Mouse (Mus musculus): ENCODE results near the gene Casd1. TPM values are rescaled to one million over a fixed set of nuclear protein-coding genes. Genes with fewer than 3 reads are reported as not detected.
"Not testable (repeated sequence)": the region's sequence is repeated elsewhere in the genome, so short reads cannot be mapped to it uniquely, and the experiment has no call there.

Gene Casd1
- polyA plus RNA-seq, 1 experiment from 2014 or later = 31.4 TPM

- no peak overlapping the region for H3K27ac ChIP-seq (ENCODE audit: low read depth)
- WGBS = 92% methylated on average over 4 of the region's 4 CpGs
- DNase-seq (ENCODE audit: low spot score) = no peak
These were observed 32.5 kb downstream of the Casd1 start for GRCm38 (mm10) chr6:4633189-4633588.

GRCm38 (mm10) chr6:4634804-4635203 lies 34.2 kb downstream of the Casd1 start:
- H3K9me3 ChIP-seq (ENCODE audit: control insufficient read depth, low read length) = no peaks in the 10 kb centered on the region
- no peak overlapping the region for H3K27ac ChIP-seq (ENCODE audit: low read depth)
- no peak overlapping the region for H3K9ac ChIP-seq (ENCODE audit: low read length)
- DNase-seq (ENCODE audit: low spot score) (no peak), ATAC-seq (replicated peaks; ENCODE audit: low FRiP score, low TSS enrichment, low read depth) (no peak)
- H3K4me3 ChIP-seq (ENCODE audit: low read depth, low read length) = no peak overlapping the region
- WGBS = 21% methylated on average over 1 of the region's 1 CpGs
- no peaks in the 10 kb centered on the region for H3K4me1 ChIP-seq (replicated peaks; ENCODE audit: control insufficient read depth, insufficient read depth, low read length)
- no peaks in the 10 kb centered on the region for H3K27me3 ChIP-seq (replicated peaks; ENCODE audit: control insufficient read depth, insufficient read depth, low read length)
- no peak overlapping the region for H3K4me2 ChIP-seq (ENCODE audit: low read length)
- peaks cover 33% of the 10 kb centered on the region for H3K36me3 ChIP-seq (ENCODE audit: control insufficient read depth, insufficient read depth, low read length)

More at GRCm38 (mm10) chr6:4633189-4633588, 32.5 kb downstream of the Casd1 start:
- H3K4me2 ChIP-seq (ENCODE audit: low read length) = no peak overlapping the region
- no peak for ATAC-seq (replicated peaks; ENCODE audit: low FRiP score, low TSS enrichment, low read depth)
- H3K27me3 ChIP-seq (replicated peaks; ENCODE audit: control insufficient read depth, insufficient read depth, low read length) = no peaks in the 10 kb centered on the region
- H3K4me1 ChIP-seq (replicated peaks; ENCODE audit: control insufficient read depth, insufficient read depth, low read length) = no peaks in the 10 kb centered on the region
- H3K36me3 ChIP-seq (ENCODE audit: control insufficient read depth, insufficient read depth, low read length) = peaks cover 37% of the 10 kb centered on the region
- H3K9me3 ChIP-seq (ENCODE audit: control insufficient read depth, low read length) = no peaks in the 10 kb centered on the region
- no peak overlapping the region for H3K4me3 ChIP-seq (ENCODE audit: low read depth, low read length)
- no peak overlapping the region for H3K9ac ChIP-seq (ENCODE audit: low read length)

- H3K9ac ChIP-seq (ENCODE audit: low read length) = no peak overlapping the region
- DNase-seq (ENCODE audit: low spot score) (no peak), ATAC-seq (replicated peaks; ENCODE audit: low FRiP score, low TSS enrichment, low read depth) (no peak)
- H3K36me3 ChIP-seq (ENCODE audit: control insufficient read depth, insufficient read depth, low read length) = peaks cover 27% of the 10 kb centered on the region
- no peaks in the 10 kb centered on the region for H3K9me3 ChIP-seq (ENCODE audit: control insufficient read depth, low read length)
- H3K4me3 ChIP-seq (ENCODE audit: low read depth, low read length) = no peak overlapping the region
- no peak overlapping the region for H3K4me2 ChIP-seq (ENCODE audit: low read length)
- H3K4me1 ChIP-seq (replicated peaks; ENCODE audit: control insufficient read depth, insufficient read depth, low read length) = 0 out of 2 replicates have a peak, but pooled peaks cover 6% of the 10 kb centered on the region
- H3K27me3 ChIP-seq (replicated peaks; ENCODE audit: control insufficient read depth, insufficient read depth, low read length) = no peaks in the 10 kb centered on the region
- no peak overlapping the region for H3K27ac ChIP-seq (ENCODE audit: low read depth)
- WGBS = 63% methylated on average over 7 of the region's 7 CpGs
These were observed 41.4 kb downstream of the Casd1 start for GRCm38 (mm10) chr6:4642068-4642467.

GRCm38 (mm10) chr6:4647351-4647750 lies 46.7 kb downstream of the Casd1 start:
- no peak overlapping the region for H3K4me3 ChIP-seq (ENCODE audit: low read depth, low read length)
- 0 out of 2 replicates have a peak, but pooled peaks cover 5% of the 10 kb centered on the region for H3K4me1 ChIP-seq (replicated peaks; ENCODE audit: control insufficient read depth, insufficient read depth, low read length)
- H3K27me3 ChIP-seq (replicated peaks; ENCODE audit: control insufficient read depth, insufficient read depth, low read length) = no peaks in the 10 kb centered on the region
- no peak for DNase-seq (ENCODE audit: low spot score)
- H3K27ac ChIP-seq (ENCODE audit: low read depth) = no peak overlapping the region
- H3K9ac ChIP-seq (ENCODE audit: low read length) = no peak overlapping the region
- H3K4me2 ChIP-seq (ENCODE audit: low read length) = no peak overlapping the region
- no peak for ATAC-seq (replicated peaks; ENCODE audit: low FRiP score, low TSS enrichment, low read depth)
- 67% methylated on average over 3 of the region's 3 CpGs for WGBS
- H3K9me3 ChIP-seq (ENCODE audit: control insufficient read depth, low read length) = no peaks in the 10 kb centered on the region
- H3K36me3 ChIP-seq (ENCODE audit: control insufficient read depth, insufficient read depth, low read length) = peaks cover 1% of the 10 kb centered on the region; the same call in 1 of the 2 replicates

GRCm38 (mm10) chr6:4652596-4653134 lies 52.0 kb downstream of the Casd1 start:
- 83% methylated on average over 8 of the region's 8 CpGs for WGBS
- no peak overlapping the region for H3K4me3 ChIP-seq (ENCODE audit: low read depth, low read length)
- no peak for ATAC-seq (replicated peaks; ENCODE audit: low FRiP score, low TSS enrichment, low read depth)
- no peak overlapping the region for H3K27ac ChIP-seq (ENCODE audit: low read depth)
- H3K36me3 ChIP-seq (ENCODE audit: control insufficient read depth, insufficient read depth, low read length) = no peaks in the 10 kb centered on the region
- H3K9ac ChIP-seq (ENCODE audit: low read length) = no peak overlapping the region
- no peaks in the 10 kb centered on the region for H3K9me3 ChIP-seq (ENCODE audit: control insufficient read depth, low read length)
- H3K4me1 ChIP-seq (replicated peaks; ENCODE audit: control insufficient read depth, insufficient read depth, low read length) = no peaks in the 10 kb centered on the region
- DNase-seq (ENCODE audit: low spot score) = no peak
- no peaks in the 10 kb centered on the region for H3K27me3 ChIP-seq (replicated peaks; ENCODE audit: control insufficient read depth, insufficient read depth, low read length)
- no peak overlapping the region for H3K4me2 ChIP-seq (ENCODE audit: low read length)

- H3K27ac ChIP-seq (ENCODE audit: low read depth); DNase-seq (ENCODE audit: low spot score); H3K4me2 ChIP-seq (ENCODE audit: low read length); H3K4me3 ChIP-seq (ENCODE audit: low read depth, low read length); H3K9ac ChIP-seq (ENCODE audit: low read length); H3K27me3 ChIP-seq (replicated peaks; ENCODE audit: control insufficient read depth, insufficient read depth, low read length); ATAC-seq (replicated peaks; ENCODE audit: low FRiP score, low TSS enrichment, low read depth); H3K4me1 ChIP-seq (replicated peaks; ENCODE audit: control insufficient read depth, insufficient read depth, low read length); H3K36me3 ChIP-seq (ENCODE audit: control insufficient read depth, insufficient read depth, low read length); H3K9me3 ChIP-seq (ENCODE audit: control insufficient read depth, low read length): not testable (repeated sequence)
- WGBS = 97% methylated on average over 12 of the region's 12 CpGs
These were observed 53.1 kb downstream of the Casd1 start for GRCm38 (mm10) chr6:4653741-4654140.

GRCm38 (mm10) chr6:4655466-4655865 lies 54.8 kb downstream of the Casd1 start:
- H3K27me3 ChIP-seq (replicated peaks; ENCODE audit: control insufficient read depth, insufficient read depth, low read length) = no peaks in the 10 kb centered on the region
- H3K4me2 ChIP-seq (ENCODE audit: low read length) = no peak overlapping the region
- H3K4me1 ChIP-seq (replicated peaks; ENCODE audit: control insufficient read depth, insufficient read depth, low read length) = no peaks in the 10 kb centered on the region
- no peak overlapping the region for H3K4me3 ChIP-seq (ENCODE audit: low read depth, low read length)
- 45% methylated on average over 5 of the region's 5 CpGs for WGBS
- no peak for ATAC-seq (replicated peaks; ENCODE audit: low FRiP score, low TSS enrichment, low read depth)
- no peak overlapping the region for H3K27ac ChIP-seq (ENCODE audit: low read depth)
- H3K9ac ChIP-seq (ENCODE audit: low read length) = no peak overlapping the region
- no peaks in the 10 kb centered on the region for H3K9me3 ChIP-seq (ENCODE audit: control insufficient read depth, low read length)
- DNase-seq (ENCODE audit: low spot score) = no peak
- no peaks in the 10 kb centered on the region for H3K36me3 ChIP-seq (ENCODE audit: control insufficient read depth, insufficient read depth, low read length)

GRCm38 (mm10) chr6:4655924-4656323 lies 55.3 kb downstream of the Casd1 start:
- no peak overlapping the region for H3K9ac ChIP-seq (ENCODE audit: low read length)
- no peak overlapping the region for H3K27ac ChIP-seq (ENCODE audit: low read depth)
- no peak overlapping the region for H3K4me3 ChIP-seq (ENCODE audit: low read depth, low read length)
- no peak overlapping the region for H3K4me2 ChIP-seq (ENCODE audit: low read length)
- WGBS = 85% methylated on average over 4 of the region's 4 CpGs
- H3K36me3 ChIP-seq (ENCODE audit: control insufficient read depth, insufficient read depth, low read length) = no peaks in the 10 kb centered on the region
- no peaks in the 10 kb centered on the region for H3K4me1 ChIP-seq (replicated peaks; ENCODE audit: control insufficient read depth, insufficient read depth, low read length)
- ATAC-seq (replicated peaks; ENCODE audit: low FRiP score, low TSS enrichment, low read depth) (no peak), DNase-seq (ENCODE audit: low spot score) (no peak)
- no peaks in the 10 kb centered on the region for H3K27me3 ChIP-seq (replicated peaks; ENCODE audit: control insufficient read depth, insufficient read depth, low read length)
- no peaks in the 10 kb centered on the region for H3K9me3 ChIP-seq (ENCODE audit: control insufficient read depth, low read length)

GRCm38 (mm10) chr6:4658861-4659260 lies 58.2 kb downstream of the Casd1 start:
- no peak overlapping the region for H3K4me3 ChIP-seq (ENCODE audit: low read depth, low read length)
- H3K9ac ChIP-seq (ENCODE audit: low read length) = no peak overlapping the region
- H3K4me2 ChIP-seq (ENCODE audit: low read length) = no peak overlapping the region
- H3K9me3 ChIP-seq (ENCODE audit: control insufficient read depth, low read length) = no peaks in the 10 kb centered on the region
- H3K4me1 ChIP-seq (replicated peaks; ENCODE audit: control insufficient read depth, insufficient read depth, low read length) = no peaks in the 10 kb centered on the region
- no peaks in the 10 kb centered on the region for H3K27me3 ChIP-seq (replicated peaks; ENCODE audit: control insufficient read depth, insufficient read depth, low read length)
- no peaks in the 10 kb centered on the region for H3K36me3 ChIP-seq (ENCODE audit: control insufficient read depth, insufficient read depth, low read length)
- DNase-seq (ENCODE audit: low spot score) = no peak
- no peak for ATAC-seq (replicated peaks; ENCODE audit: low FRiP score, low TSS enrichment, low read depth)
- H3K27ac ChIP-seq (ENCODE audit: low read depth) = no peak overlapping the region
- WGBS = 86% methylated on average over 13 of the region's 13 CpGs
